Mouse (Mus musculus): ENCODE measurements at regions not wholly inside any gene's neighbourhood (a gene's known extent, or its start where the extent isn't known, plus 50 kb on each side); places are given as distances from the start of the nearest gene placed in this dataset.
A peak's percentile ranks its signal among the peaks of the same experiment; 100 is the strongest.

- no peak for ATAC-seq (replicated peaks; ENCODE audit: low FRiP score, low TSS enrichment, poor library complexity, severe bottlenecking)
These were observed 114.5 kb downstream of the Dhx35 start for GRCm38 (mm10) chr2:158909086-158909485.

DNA sequence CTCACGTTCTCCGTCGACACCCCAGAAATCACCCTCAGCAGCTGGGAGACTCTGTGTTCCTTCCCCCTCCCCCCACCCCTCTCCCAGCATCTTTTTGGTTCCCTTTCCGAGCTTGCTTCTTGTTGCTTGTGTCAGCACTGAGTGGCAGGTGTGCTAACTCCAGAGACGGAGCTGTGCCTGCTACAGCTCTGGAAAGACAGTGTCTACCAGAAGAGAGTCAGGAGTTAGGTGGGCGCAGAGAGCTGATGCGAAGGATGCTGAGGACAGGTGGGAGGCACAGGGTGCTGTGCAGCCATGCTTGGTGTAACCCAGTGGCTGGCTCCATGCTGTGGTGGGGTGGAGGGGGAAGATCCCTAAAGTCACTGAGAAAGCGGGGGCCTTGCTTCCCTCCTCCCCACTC is 115.7 kb downstream of the Dhx35 start:
- ATAC-seq (replicated peaks; ENCODE audit: low FRiP score, low TSS enrichment, poor library complexity, severe bottlenecking), result no peak

DNA sequence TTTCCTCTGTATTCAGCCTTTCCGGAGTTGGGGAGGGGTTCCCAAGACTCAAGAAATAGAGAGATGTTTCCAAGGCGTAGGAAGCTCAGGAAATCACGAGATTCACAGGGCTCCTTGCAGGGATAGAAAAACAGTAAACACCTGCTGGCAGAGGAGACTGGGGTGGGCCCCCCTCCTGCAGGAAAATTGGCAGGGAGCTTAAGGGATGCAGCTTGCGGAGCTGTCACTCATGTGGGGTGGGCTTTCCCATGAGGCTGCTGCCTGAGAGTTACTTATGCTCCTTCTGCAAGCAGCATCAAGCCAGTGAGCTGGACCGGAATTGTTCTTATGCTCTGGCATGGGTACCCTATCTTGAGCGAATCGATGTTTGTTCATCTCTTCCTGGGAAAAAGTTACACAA is 116.6 kb downstream of the Dhx35 start:
- ATAC-seq (replicated peaks; ENCODE audit: low FRiP score, low TSS enrichment, poor library complexity, severe bottlenecking), result no peak

- peak; percentile 82 for ATAC-seq (replicated peaks; ENCODE audit: low FRiP score, low TSS enrichment, poor library complexity, severe bottlenecking)
These were observed 118.1 kb downstream of the Dhx35 start for GRCm38 (mm10) chr2:158912631-158913258.

- ATAC-seq (replicated peaks; ENCODE audit: low FRiP score, low TSS enrichment, poor library complexity, severe bottlenecking), result no peak
These were observed 122.8 kb downstream of the Dhx35 start for GRCm38 (mm10) chr2:158917398-158917797.

DNA sequence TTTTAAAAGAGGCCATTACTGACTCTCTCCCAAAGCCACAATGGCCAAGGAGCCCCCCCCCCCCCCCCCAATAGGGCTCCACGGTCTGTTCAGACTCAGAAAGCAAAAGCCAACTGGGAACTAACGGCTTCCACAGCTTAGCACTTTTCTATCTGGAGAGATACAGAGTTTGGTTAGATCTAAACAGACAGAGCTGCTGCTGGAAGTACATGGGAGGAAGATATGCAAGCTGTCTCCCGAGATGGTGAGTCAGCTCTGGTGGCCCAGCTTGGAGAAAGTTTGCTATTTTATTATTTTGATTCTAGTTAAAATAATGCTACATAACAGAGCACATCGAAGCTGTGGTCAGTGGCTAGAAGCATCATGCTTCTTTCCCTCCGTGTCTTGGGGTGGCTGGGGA is 123.7 kb downstream of the Dhx35 start:
- ATAC-seq (replicated peaks; ENCODE audit: low FRiP score, low TSS enrichment, poor library complexity, severe bottlenecking), result no peak

GRCm38 (mm10) chr2:158921342-158922255 is 127.0 kb downstream of the Dhx35 start:
- ATAC-seq (replicated peaks; ENCODE audit: low FRiP score, low TSS enrichment, poor library complexity, severe bottlenecking), result no peak

DNA sequence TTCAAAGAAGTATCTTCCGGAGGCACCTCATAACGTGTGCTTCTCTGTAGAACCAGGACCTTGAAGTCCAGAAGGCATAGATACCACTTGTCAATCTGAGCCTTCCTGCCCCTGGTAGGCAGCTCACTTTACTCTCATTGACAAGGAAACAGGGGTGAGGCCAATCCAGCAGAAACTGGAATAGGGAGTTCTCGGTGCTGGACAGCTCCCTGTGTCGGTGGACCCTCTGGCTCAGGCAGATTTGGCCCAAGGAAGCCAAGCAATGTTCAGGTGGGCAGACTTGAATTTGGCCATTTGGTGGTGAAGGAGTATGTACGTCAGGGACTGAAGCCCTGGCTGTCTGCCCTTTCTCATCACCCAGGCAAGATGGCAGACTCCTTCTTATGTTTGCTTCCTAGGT is 128.2 kb downstream of the Dhx35 start:
- no peak for ATAC-seq (replicated peaks; ENCODE audit: low FRiP score, low TSS enrichment, poor library complexity, severe bottlenecking)

DNA sequence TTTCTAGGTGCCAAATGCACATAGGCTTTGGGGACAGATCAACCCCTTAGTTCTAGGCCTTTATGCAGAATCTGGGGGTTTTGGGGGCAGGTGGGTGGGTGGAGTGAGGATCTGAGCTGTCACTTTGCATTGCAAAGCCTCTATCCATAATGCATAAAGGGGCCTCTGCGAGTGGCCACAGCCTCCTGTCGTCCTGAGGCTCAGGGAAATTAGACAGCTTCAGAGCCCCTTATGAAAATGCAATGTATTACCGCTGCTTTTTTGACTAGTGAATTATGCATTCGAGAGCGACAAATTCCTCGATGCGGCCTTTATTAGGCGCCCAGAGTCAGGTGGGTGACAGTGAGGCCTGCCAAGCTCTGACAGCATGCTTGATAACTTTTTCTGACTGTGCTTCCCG is 134.9 kb downstream of the Dhx35 start:
- no peak for ATAC-seq (replicated peaks; ENCODE audit: low FRiP score, low TSS enrichment, poor library complexity, severe bottlenecking)

GRCm38 (mm10) chr2:158937948-158938565 is 143.4 kb downstream of the Dhx35 start:
- no peak for ATAC-seq (replicated peaks; ENCODE audit: low FRiP score, low TSS enrichment, poor library complexity, severe bottlenecking)

DNA sequence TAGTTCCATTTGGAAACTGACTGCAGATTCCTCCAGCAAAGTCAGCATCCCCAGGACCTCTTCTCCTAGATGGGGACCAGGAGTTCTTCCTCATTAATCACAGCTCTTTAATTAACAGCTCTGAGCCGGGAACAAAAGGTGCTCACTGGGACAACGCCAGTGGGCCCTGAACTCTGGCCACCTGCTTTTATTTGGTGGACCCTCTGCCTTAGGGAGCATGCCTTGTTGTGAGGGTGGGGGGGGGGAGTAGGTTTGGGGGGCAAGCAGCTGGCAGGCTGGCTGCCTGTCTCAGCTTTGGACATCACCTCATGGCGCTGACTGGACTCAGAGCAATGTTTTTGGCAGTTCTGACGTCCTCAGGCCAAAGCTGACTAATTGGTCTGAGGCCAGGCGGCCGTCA is 154.8 kb downstream of the Dhx35 start:
- ATAC-seq (replicated peaks; ENCODE audit: low FRiP score, low TSS enrichment, poor library complexity, severe bottlenecking), result no peak

- ATAC-seq (replicated peaks; ENCODE audit: low FRiP score, low TSS enrichment, poor library complexity, severe bottlenecking), result no peak
These were observed 156.5 kb downstream of the Dhx35 start for GRCm38 (mm10) chr2:158951061-158951460.

DNA sequence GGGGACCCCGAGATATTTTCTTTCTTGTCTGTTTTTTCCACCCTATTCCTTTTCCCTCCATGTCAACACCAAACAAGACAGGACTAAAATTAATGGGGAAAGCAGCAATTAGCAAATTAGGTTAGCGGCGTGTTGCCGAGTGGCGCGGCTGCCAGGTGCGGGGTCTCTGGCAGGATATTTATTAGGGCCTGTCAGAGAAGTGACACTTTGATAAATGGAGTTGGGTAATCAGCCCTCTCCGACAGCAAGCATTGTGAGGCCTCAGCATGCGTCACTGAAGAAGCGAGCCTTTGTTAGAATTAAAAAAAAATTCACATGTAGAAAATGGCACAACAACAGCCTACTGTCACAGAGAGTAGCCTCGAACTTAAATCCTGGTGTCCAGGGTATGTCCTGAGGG is 162.3 kb downstream of the Dhx35 start:
- ATAC-seq (replicated peaks; ENCODE audit: low FRiP score, low TSS enrichment, poor library complexity, severe bottlenecking), result no peak

DNA sequence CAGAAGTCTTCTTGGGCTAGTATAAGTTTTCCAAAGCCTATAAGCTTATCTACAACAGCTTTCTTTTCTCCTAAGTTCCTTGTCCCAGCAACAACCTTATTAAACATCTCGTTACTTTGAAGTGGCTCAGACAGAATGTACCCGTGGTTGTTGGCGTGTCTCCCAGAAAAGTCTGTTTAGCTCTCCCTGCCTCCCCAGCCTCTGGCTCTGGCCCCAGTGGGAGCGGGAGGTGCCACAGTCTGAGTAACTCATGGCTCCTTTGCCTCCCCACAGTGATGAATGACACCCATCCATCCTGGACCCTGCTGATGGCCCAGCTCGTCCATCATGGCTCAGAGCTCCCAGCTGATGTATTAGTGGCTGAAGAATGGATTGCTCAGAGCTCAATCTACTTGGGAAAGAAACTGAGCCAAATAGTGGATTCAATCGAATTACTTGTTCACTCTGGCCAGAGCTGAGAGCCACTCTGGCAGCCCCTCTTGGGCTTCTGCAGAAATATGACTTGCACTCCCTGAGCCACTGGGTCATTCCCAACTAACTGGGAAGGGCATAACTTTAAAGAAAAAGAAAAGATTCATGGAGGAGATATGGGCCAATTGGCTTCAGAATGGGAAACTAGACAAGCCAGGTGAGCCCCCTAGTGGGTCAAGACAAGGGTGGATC is 170.5 kb downstream of the Dhx35 start:
- no peak for ATAC-seq (replicated peaks; ENCODE audit: low FRiP score, low TSS enrichment, poor library complexity, severe bottlenecking)

DNA sequence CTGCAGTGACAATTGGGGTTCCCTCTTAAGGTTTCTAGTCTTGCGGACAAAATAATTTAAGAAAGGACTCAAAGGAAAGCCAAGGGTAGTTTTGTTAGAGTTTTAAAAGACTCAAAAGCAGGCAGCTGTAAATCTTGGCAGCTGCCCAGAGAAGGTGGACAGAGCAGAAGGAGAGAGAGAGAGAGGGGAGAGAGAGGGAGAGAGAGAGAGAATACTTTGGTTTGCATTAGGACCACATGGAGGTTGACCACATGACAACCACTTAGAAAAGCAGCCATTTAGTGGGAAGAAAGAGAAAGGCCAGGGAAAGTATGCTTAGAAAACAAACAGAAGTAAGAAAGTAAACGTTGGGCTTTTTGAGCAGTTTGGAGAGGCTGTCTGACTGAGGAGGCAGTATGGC is 177.6 kb downstream of the Dhx35 start:
- no peak for ATAC-seq (replicated peaks; ENCODE audit: low FRiP score, low TSS enrichment, poor library complexity, severe bottlenecking)

- ATAC-seq (replicated peaks; ENCODE audit: low FRiP score, low TSS enrichment, poor library complexity, severe bottlenecking), result no peak
These were observed 191.0 kb downstream of the Dhx35 start for GRCm38 (mm10) chr2:158985529-158986148.

DNA sequence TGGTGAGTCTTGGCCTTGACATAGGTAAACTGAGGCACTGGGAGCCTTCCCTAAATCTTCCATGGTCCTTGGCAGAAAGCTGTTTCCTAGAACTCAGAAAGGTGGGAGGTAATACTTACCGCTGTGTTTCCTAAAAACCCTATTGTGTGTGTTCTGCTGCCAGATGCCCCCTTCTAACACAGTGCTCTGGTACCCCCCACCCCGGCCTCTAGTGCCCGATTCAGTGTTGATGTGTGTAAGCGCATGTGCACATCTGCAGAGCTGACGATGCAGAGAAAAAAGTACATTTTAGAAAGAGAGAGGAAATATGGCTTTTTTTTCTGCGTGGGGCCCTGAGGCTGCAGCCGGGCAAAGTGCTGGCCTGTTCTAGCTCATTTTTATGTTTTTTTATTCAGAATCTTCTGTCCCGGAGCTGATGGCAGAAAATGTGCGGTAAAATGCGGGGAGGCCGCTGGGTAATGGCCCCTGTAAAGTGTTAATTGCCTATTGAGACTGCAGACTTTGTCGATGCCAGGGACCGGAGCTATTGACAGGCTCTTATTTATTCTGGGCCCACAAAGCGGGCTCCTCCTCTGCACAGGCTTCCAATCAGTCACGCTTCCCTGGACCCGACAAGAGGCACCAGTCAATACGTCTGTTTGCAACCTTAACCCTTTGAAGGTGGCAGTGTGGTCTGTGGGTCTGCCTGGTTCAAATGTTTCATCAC is 208.0 kb downstream of the Dhx35 start:
- ATAC-seq (replicated peaks; ENCODE audit: low FRiP score, low TSS enrichment, poor library complexity, severe bottlenecking), result no peak

- no peak for ATAC-seq (replicated peaks; ENCODE audit: low FRiP score, low TSS enrichment, poor library complexity, severe bottlenecking)
These were observed 208.5 kb downstream of the Dhx35 start for GRCm38 (mm10) chr2:159003187-159003497.

GRCm38 (mm10) chr2:159004417-159004816 is 209.8 kb downstream of the Dhx35 start:
- no peak for ATAC-seq (replicated peaks; ENCODE audit: low FRiP score, low TSS enrichment, poor library complexity, severe bottlenecking)

Measured in megakaryocyte-erythroid progenitor cell, adult 5-6 weeks (primary cell).